Mouse (Mus musculus) heart, adult 2 months (tissue): Measurements from ENCODE around the gene Ntrk3. TPM values are rescaled to one million over a fixed set of nuclear protein-coding genes. Genes with fewer than 3 reads are reported as not detected.

Experiments
- DNase-seq, 2 experiments: peaks; one replicate each; pipeline ENCODE4 v3.0.0; 2021
- H3K27ac ChIP-seq: fragments of 200-600 bp; 2 replicates; pipeline ENCODE4 v1.8.1; 2022
- H3K27me3 ChIP-seq: fragments of 200-500 bp; 2 replicates; pipeline ENCODE4 v1.6.1; 2012; ENCODE audit warnings: mild to moderate bottlenecking, low read length, inconsistent platforms, mixed read lengths; ENCODE audit not compliant: control insufficient read depth, insufficient read depth
- H3K36me3 ChIP-seq: fragments of 200-500 bp; 2 replicates; pipeline ENCODE4 v1.6.1; 2012; ENCODE audit warnings: low read length, inconsistent platforms; ENCODE audit not compliant: control insufficient read depth, insufficient read depth
- H3K4me1 ChIP-seq: fragments of 200-500 bp; 2 replicates; pipeline ENCODE4 v1.6.1; 2011; ENCODE audit warnings: low read length; ENCODE audit not compliant: control insufficient read depth, insufficient read depth
- H3K4me3 ChIP-seq: fragments of 200-600 bp; 2 replicates; pipeline ENCODE4 v1.8.1; 2022
- H3K79me2 ChIP-seq: fragments of 200-500 bp; replicated peaks from 2 replicates; pipeline ENCODE4 v1.6.1; 2012; ENCODE audit warnings: mild to moderate bottlenecking, inconsistent platforms, low read length, moderate library complexity, mixed read lengths; ENCODE audit not compliant: control insufficient read depth, insufficient read depth
- H3K9ac ChIP-seq: fragments of 200-500 bp; 2 replicates; pipeline ENCODE4 v1.6.1; 2012; ENCODE audit warnings: low read depth, mild to moderate bottlenecking, control low read depth, inconsistent platforms, low read length, mixed read lengths
- CTCF ChIP-seq: fragments of 200-600 bp; IDR thresholded peaks from 2 replicates; pipeline ENCODE4 v1.8.1; 2022; ENCODE audit warnings: antibody characterized with exemption, mild to moderate bottlenecking, moderate library complexity
- EP300 ChIP-seq: fragments of 200-500 bp; IDR thresholded peaks from 2 replicates; pipeline ENCODE4 v1.6.1; 2011; ENCODE audit warnings: low read depth, low read length, control low read depth; ENCODE audit not compliant: insufficient read depth
- POLR2A ChIP-seq: fragments of 200-500 bp; IDR thresholded peaks from 2 replicates; pipeline ENCODE4 v1.6.1; 2011; ENCODE audit warnings: mild to moderate bottlenecking, low read depth, low read length, control low read depth; ENCODE audit not compliant: insufficient read depth
- WGBS: fragments of 180-500 bp; shearing (Covaris S2); methylation state at CpG from one replicate; pipeline ENCODE4 v1.1.7; 2018; 5-methylcytosine and 5-hydroxymethylcytosine counted together
- intact Hi-C: fragments of 180-260 bp; cut with DNase I; formaldehyde crosslinking; loops from one replicate; pipeline ENCODE4 v1.15.1; 2025
- polyA plus RNA-seq: library from polyadenylated mRNA; depleted of rRNA; stranded (reverse); fragments of >200 nt; gene quantifications from 2 replicates; pipeline ENCODE4 v1.2.3, GENCODE M21; 2012
- total RNA-seq, 2 experiments: library from RNA; stranded (reverse); gene quantifications; 2 replicates each; pipeline ENCODE4 v1.2.3; 2021

The Ntrk3 gene
- total and polyA plus RNA-seq, 3 experiments = 1.4 to 9.1 (median 1.8) TPM

DNA sequence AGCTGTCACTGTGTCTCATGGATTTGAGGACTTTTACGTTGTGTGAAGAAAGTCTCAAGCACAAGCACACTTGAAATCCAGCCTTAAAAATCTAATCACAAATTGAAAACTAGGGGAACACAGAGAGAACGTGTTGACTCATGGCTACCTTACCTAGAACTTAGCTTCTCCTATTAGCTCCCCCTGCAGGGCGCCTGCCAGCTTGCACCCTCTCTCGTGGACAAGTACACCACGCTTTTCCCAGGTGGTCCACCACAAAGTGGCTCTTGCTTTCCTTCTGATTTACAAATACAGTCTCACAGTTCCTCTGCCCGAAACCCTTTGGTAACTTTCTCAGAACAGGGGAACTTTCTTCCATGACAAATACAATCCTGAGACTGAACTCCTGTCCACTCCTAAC is 94.1 kb downstream of the Ntrk3 start:
- H3K36me3 ChIP-seq = no peaks in the 10 kb centered on the region
- 51% methylated on average over 6 of the region's 6 CpGs for WGBS
- H3K27me3 ChIP-seq = no peaks in the 10 kb centered on the region
- H3K9ac ChIP-seq = no peak overlapping the region
- intact Hi-C loops = no loop called here
- no peak for DNase-seq
- no peaks in the 10 kb centered on the region for H3K79me2 ChIP-seq
- H3K4me3 ChIP-seq = no peak overlapping the region
- no peaks in the 10 kb centered on the region for H3K4me1 ChIP-seq
- H3K27ac ChIP-seq = no peak overlapping the region
- TF ChIP-seq POLR2A = no peak
- TF ChIP-seq CTCF = peak; percentile 31
- TF ChIP-seq EP300 = no peak

DNA sequence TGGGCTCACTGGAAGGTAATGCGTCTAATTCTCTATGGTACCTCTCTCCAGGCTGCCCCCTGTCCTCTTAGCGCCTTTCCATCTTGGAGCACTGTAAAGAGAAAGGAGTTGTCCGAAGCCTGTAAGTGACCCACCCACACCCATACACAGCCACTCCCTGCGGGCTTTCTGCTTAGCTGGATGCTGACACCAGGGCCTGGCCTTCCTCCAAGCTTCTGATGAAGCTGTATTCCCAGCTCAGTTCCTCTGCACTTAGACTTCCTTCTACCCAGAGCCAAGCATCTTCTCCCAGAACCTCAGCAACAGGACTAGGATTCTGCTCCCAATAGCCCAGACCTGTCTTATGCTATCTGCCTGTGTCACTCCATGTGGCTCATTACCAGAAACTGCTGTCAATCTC is 114.1 kb downstream of the Ntrk3 start:
- H3K4me3 ChIP-seq = no peak overlapping the region
- intact Hi-C loops = no loop called here
- no peak overlapping the region for H3K27ac ChIP-seq
- H3K4me1 ChIP-seq = no peaks in the 10 kb centered on the region
- H3K27me3 ChIP-seq = no peaks in the 10 kb centered on the region
- no peaks in the 10 kb centered on the region for H3K79me2 ChIP-seq
- H3K9ac ChIP-seq = no peak overlapping the region
- WGBS = 51% methylated on average over 4 of the region's 4 CpGs
- TF ChIP-seq POLR2A (no peak), EP300 (no peak), CTCF (no peak)
- DNase-seq = no peak
- H3K36me3 ChIP-seq = no peaks in the 10 kb centered on the region

DNA sequence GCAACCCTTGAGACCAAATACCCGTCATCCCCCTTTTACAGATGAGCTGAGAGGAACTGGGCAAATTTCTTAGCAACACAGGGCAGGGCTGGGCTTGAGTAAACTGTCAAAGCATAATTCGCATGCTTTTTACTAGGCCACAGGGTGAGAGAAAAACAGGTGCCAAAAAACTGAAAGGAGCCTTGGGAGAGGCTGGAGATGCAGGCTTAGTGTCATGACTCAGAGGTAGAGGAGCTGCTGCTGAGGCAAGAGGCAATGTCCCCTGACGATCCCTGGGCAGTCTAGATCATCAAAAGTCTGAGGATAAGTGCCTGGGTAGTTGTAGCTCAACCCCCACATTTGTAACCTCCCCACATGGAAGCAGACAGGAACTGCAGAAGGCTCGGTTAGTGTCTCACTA is 116.7 kb downstream of the Ntrk3 start:
- no peaks in the 10 kb centered on the region for H3K27me3 ChIP-seq
- H3K4me3 ChIP-seq = no peak overlapping the region
- TF ChIP-seq EP300 (no peak), CTCF (no peak), POLR2A (no peak)
- 41% methylated on average over 4 of the region's 4 CpGs for WGBS
- DNase-seq = no peak
- H3K36me3 ChIP-seq = no peaks in the 10 kb centered on the region
- H3K27ac ChIP-seq = no peak overlapping the region
- intact Hi-C loops = no loop called here
- no peaks in the 10 kb centered on the region for H3K4me1 ChIP-seq
- H3K9ac ChIP-seq = no peak overlapping the region
- H3K79me2 ChIP-seq = no peaks in the 10 kb centered on the region

DNA sequence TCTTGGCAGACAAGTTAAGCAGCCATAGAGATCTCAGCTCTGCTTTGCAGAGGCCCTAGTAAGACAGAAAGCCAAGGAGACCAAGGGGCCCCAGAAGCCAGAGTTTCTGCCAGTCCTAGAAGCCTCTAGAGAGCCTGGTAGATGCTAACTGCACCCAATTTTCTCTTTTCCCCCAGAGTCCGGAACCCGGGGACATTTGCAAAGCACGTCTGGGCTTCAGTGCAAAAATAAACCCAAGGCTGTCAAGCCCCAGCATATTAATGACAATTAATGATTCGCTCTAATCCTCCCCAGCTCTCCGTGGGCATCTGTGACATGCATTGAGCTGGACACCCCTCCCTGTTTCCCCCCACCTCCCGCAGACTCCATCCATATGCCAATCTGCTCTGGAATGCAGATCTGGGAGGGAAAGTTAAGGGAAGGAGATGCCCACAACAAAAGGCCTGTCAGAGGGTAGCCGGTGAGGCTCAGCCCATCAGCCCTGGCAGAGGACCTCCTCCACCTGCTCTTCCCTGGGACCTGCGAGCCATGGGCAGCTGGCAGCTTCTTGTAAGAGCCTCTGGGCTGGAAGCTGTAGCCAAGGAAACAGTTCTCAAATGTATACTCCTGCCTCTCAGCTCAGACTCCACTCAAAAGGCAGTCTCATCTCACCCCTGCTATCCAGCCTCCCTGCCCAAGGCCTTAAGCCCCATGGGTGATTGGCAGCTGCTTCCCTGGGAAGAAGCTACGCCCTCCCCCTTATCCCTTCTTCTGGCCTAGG is 117.8 kb downstream of the Ntrk3 start:
- no peaks in the 10 kb centered on the region for H3K27me3 ChIP-seq
- no peak for DNase-seq
- H3K4me3 ChIP-seq = no peak overlapping the region
- H3K79me2 ChIP-seq = no peaks in the 10 kb centered on the region
- TF ChIP-seq POLR2A (no peak), CTCF (no peak)
- 66% methylated on average over 9 of the region's 9 CpGs for WGBS
- H3K4me1 ChIP-seq = no peaks in the 10 kb centered on the region
- intact Hi-C loops = no loop called here
- no peaks in the 10 kb centered on the region for H3K36me3 ChIP-seq
- no peak overlapping the region for H3K27ac ChIP-seq
- H3K9ac ChIP-seq = no peak overlapping the region

DNA sequence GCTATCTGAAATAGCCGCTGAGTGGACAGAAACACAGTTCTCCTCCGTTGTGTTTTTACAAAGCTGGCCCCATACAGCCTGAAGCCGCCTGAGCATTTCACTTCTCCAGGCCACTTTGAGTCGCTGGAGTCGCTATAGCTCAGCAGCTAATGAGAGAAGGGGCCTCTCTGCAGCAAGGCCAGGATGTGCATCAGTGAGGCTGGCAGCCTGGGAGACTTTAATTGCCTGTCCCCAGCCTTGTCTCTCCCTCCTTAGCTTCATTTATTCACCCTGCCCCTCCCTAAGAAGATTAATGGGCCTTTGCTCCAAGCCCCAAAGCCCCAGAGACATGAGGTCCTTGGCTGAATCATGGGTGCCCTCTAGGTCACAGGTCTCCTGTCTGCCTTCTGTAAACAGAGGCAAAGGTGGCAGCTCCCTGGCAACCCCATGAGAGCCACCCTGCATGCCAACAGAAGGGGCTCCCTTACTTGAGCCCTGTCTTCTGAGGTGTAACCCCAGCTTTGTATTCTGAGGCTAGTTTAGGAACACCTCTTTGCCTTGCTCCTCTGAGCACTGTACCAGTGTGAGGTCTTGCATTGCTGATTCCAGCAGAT is 132.2 kb downstream of the Ntrk3 start:
- no peaks in the 10 kb centered on the region for H3K36me3 ChIP-seq
- whole genome bisulfite sequencing = 47% methylated on average over 5 of the region's 5 CpGs
- DNase-seq = no peak
- H3K9ac ChIP-seq = no peak overlapping the region
- H3K4me1 ChIP-seq = no peaks in the 10 kb centered on the region
- H3K79me2 ChIP-seq = no peaks in the 10 kb centered on the region
- TF ChIP-seq POLR2A (no peak), EP300 (no peak), CTCF (no peak)
- H3K27me3 ChIP-seq = no peaks in the 10 kb centered on the region
- intact Hi-C loops = no loop called here
- no peak overlapping the region for H3K4me3 ChIP-seq
- H3K27ac ChIP-seq = no peak overlapping the region

DNA sequence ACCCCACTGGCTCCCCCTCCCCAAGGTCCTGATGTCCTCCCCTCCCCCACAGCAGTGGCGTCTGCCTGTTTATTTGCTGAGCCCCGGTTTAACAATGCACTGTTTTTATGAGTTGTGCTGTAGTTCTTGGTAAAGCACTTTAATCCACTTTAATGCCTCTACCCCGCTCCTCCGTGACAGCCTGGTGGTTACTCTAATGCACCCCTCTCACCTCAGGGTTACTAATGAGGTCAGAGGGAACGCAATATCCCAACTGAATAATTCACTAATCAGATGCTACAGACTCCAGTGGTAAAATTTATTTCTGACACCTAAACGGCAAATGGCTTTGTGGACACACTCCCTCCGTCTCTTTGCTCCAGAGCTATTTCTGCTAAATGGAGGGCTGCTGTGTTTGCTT is 133.9 kb downstream of the Ntrk3 start:
- TF ChIP-seq EP300 = no peak
- TF ChIP-seq CTCF = no peak
- no peak for TF ChIP-seq POLR2A
- 48% methylated on average over 7 of the region's 7 CpGs for WGBS
- no peaks in the 10 kb centered on the region for H3K27me3 ChIP-seq
- intact Hi-C loops = no loop called here
- H3K4me3 ChIP-seq = no peak overlapping the region
- H3K9ac ChIP-seq = no peak overlapping the region
- no peak overlapping the region for H3K27ac ChIP-seq
- no peaks in the 10 kb centered on the region for H3K4me1 ChIP-seq
- DNase-seq = no peak
- no peaks in the 10 kb centered on the region for H3K79me2 ChIP-seq
- no peaks in the 10 kb centered on the region for H3K36me3 ChIP-seq
